Mouse (Mus musculus): Measurements from ENCODE around the gene Nsf. TPM values are rescaled to one million over a fixed set of nuclear protein-coding genes. Genes with fewer than 3 reads are reported as not detected.

Nsf gene
- polyA plus RNA-seq, 1 experiment: 0.27 TPM

DNA sequence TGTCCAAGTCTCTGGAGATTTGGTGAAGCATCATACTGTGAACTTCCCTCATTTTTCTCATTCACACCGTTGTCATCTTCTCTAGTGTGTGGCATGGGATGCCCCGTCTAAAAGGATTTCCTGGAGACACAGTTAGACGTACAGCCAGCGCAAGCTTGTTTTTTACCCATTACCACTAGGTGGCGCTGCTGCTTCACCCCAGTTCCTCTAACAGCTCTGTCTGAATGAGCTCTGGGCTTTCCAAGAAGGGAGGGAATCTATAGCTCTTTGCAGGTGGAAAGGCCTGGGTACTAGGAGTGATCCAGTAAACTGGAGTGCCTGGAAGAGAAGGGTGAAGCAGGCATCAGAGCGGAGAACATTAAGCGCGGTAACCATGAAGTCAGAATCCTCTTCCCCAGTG, 33.6 kb upstream of the Nsf start:
- Histone ChIP-seq H3K9me3 (ENCODE audit: control insufficient read depth, low read length) (no peaks in the 10 kb centered on the region), H3K27me3 (ENCODE audit: control insufficient read depth) (no peaks in the 10 kb centered on the region), H3K36me3 (ENCODE audit: control insufficient read depth) (peaks cover 39% of the 10 kb centered on the region), H3K4me1 (ENCODE audit: control insufficient read depth) (no peaks in the 10 kb centered on the region), H3K4me3 (replicated peaks) (no peak overlapping the region)
- no peak for TF ChIP-seq TAL1 (IDR thresholded peaks at IDR 0.05; ENCODE audit: low read length)
- no peak for TF ChIP-seq GATA1 (IDR thresholded peaks at IDR 0.05; ENCODE audit: low read length)

DNA sequence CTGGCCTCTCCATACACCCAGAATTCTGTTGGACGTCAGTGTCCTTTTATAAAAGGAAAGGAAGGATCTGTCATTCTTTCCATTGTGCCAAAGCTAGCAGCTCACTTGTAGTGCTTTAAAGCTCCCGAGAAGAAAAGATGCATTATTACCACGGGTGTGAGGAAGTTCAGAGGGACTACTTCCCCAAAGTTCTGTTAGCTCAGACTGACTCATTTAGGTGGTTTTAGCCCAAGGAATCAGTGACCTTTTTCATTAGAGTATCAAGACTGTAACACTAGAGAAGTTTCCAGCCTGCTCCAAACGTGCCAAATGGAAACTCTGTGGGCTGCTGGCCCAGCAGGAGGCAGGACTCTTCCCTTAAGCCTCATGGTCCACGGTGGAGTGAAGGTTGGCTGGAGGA, 30.2 kb upstream of the Nsf start:
- TF ChIP-seq TAL1 (IDR thresholded peaks at IDR 0.05; ENCODE audit: low read length) (no peak), GATA1 (IDR thresholded peaks at IDR 0.05; ENCODE audit: low read length) (no peak)
- no peaks in the 10 kb centered on the region for H3K9me3 ChIP-seq (ENCODE audit: control insufficient read depth, low read length)
- no peaks in the 10 kb centered on the region for H3K4me1 ChIP-seq (ENCODE audit: control insufficient read depth)
- H3K36me3 ChIP-seq (ENCODE audit: control insufficient read depth): peaks cover 73% of the 10 kb centered on the region
- no peak overlapping the region for H3K4me3 ChIP-seq (replicated peaks)
- no peaks in the 10 kb centered on the region for H3K27me3 ChIP-seq (ENCODE audit: control insufficient read depth)

DNA sequence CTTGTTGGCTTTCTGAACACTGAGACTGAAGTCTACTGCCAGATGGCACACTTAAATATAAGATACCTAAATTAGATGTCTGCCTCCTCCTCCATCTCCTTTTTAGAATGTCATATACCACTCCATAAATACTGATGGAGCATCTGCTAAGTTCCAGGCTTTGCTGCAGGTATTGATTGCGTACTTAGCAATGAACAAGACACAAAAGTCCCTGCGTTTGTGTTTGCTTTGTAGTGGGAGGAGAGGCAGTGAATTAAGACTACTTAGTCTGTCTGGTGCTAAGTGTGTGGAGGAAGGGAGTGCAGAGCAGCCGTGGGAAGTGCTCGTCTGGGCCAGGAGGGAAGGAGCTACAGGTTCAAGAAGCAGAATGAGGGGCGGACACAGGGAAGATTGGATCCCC, 28.0 kb upstream of the Nsf start:
- H3K27me3 ChIP-seq (ENCODE audit: control insufficient read depth): no peaks in the 10 kb centered on the region
- H3K36me3 ChIP-seq (ENCODE audit: control insufficient read depth): peaks cover 85% of the 10 kb centered on the region
- H3K4me3 ChIP-seq (replicated peaks): no peak overlapping the region
- H3K4me1 ChIP-seq (ENCODE audit: control insufficient read depth): no peaks in the 10 kb centered on the region
- no peaks in the 10 kb centered on the region for H3K9me3 ChIP-seq (ENCODE audit: control insufficient read depth, low read length)
- TF ChIP-seq TAL1 (IDR thresholded peaks at IDR 0.05; ENCODE audit: low read length) (no peak), GATA1 (IDR thresholded peaks at IDR 0.05; ENCODE audit: low read length) (no peak)

DNA sequence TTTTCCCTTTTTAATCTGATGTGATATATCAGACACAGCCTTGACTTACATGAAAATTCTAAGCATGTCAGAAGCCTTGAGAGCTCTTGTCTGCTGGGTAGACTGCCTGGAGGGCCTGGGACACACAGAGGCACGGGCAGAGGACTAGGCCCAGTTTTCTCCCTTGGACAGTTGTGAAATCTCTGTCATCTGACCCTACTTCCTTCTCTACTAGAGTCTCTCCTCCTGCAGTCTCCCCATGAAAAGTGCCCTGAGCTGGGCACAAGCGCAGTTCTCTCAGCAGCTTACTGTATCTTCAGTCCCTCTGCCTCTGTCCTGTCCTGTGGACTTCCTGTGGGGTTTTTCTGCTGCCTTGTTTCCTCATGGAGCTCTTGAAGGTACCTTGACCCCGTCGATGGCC, 25.5 kb upstream of the Nsf start:
- Histone ChIP-seq H3K27me3 (ENCODE audit: control insufficient read depth) (no peaks in the 10 kb centered on the region), H3K4me3 (replicated peaks) (no peak overlapping the region), H3K36me3 (ENCODE audit: control insufficient read depth) (peaks cover 87% of the 10 kb centered on the region), H3K9me3 (ENCODE audit: control insufficient read depth, low read length) (no peaks in the 10 kb centered on the region), H3K4me1 (ENCODE audit: control insufficient read depth) (no peaks in the 10 kb centered on the region)
- TF ChIP-seq GATA1 (IDR thresholded peaks at IDR 0.05; ENCODE audit: low read length) (no peak), TAL1 (IDR thresholded peaks at IDR 0.05; ENCODE audit: low read length) (no peak)

DNA sequence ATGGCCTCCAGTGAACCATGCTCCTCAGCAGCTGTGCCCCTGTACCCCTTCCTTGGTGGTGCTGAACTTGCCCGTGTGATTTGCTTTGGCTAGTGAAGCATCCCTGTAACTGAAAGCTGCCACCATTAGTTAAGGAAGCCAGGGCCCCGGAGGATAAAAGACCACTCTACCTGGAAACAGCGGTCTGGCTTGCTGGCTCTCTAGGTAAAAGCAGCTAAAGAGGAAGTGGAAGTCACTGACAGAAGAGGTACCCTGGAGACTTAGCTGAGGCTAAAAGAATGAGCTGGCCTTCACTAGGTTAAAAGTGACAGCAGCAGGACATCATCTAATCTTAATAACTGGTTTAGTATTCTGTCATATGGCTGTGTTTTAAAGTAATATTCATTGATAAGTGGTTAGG, 17.0 kb upstream of the Nsf start:
- no peaks in the 10 kb centered on the region for H3K27me3 ChIP-seq (ENCODE audit: control insufficient read depth)
- peaks cover 72% of the 10 kb centered on the region for H3K36me3 ChIP-seq (ENCODE audit: control insufficient read depth)
- peaks cover 19% of the 10 kb centered on the region for H3K4me1 ChIP-seq (ENCODE audit: control insufficient read depth)
- TF ChIP-seq TAL1 (IDR thresholded peaks at IDR 0.05; ENCODE audit: low read length): no peak
- no peak for TF ChIP-seq GATA1 (IDR thresholded peaks at IDR 0.05; ENCODE audit: low read length)
- no peak overlapping the region for H3K4me3 ChIP-seq (replicated peaks)
- H3K9me3 ChIP-seq (ENCODE audit: control insufficient read depth, low read length): no peaks in the 10 kb centered on the region

DNA sequence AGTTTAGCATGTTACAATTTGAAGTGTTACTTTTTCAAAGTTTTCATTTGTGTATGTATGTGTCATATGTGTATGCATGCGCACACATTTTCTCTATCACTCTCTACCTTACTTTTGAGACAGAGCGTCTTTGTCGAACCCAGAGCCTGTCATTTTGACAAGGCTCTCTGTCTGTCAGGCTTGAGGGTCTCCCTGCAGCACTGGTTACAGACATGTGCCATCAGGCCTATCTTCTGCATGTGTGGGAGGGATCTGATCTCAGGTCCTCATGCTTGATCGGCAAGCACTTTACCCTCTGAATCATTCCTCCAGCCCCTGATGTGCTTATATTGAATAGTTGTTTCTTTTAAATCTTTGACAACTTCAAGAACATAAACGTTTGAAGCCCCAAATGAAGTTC, 15.4 kb upstream of the Nsf start:
- no peak for TF ChIP-seq TAL1 (IDR thresholded peaks at IDR 0.05; ENCODE audit: low read length)
- no peak for TF ChIP-seq GATA1 (IDR thresholded peaks at IDR 0.05; ENCODE audit: low read length)
- no peaks in the 10 kb centered on the region for H3K27me3 ChIP-seq (ENCODE audit: control insufficient read depth)
- H3K4me3 ChIP-seq (replicated peaks): no peak overlapping the region
- peaks cover 57% of the 10 kb centered on the region for H3K36me3 ChIP-seq (ENCODE audit: control insufficient read depth)
- H3K9me3 ChIP-seq (ENCODE audit: control insufficient read depth, low read length): no peaks in the 10 kb centered on the region
- H3K4me1 ChIP-seq (ENCODE audit: control insufficient read depth): peaks cover 26% of the 10 kb centered on the region

DNA sequence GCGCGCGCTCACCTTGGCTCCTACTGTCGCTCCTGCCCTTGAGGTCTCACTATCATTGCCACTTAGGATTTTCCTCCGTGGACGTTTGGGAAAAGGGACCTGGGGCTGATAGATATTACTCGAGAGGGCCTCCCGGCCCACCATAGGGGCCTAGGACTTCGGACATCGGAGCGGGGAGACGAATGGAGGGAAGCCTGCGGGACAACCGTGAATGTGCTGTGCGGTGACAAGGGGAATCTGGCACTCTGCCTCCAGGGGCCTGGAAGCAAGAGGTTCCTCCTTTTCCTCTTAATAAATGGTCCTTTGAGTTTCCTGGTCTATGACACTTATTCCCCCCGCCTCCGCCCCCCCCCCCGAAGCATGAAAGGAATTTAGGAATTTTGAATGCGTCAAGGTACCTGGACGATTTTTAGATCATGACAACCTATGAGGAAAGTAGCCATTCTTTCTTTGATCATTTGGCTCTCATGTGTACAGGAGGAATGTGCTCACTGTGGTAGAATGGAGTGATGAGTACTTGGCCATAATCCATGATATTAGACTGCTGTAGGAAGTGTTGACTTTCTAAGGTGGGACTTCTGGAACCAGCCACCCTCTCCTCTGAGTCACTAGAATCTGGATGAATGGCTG, 13.4 kb upstream of the Nsf start:
- Histone ChIP-seq H3K4me3 (replicated peaks) (peak overlapping the region; percentile 95), H3K4me1 (ENCODE audit: control insufficient read depth) (peaks cover 26% of the 10 kb centered on the region), H3K9me3 (ENCODE audit: control insufficient read depth, low read length) (no peaks in the 10 kb centered on the region), H3K36me3 (ENCODE audit: control insufficient read depth) (peaks cover 36% of the 10 kb centered on the region), H3K27me3 (ENCODE audit: control insufficient read depth) (peaks cover under 1% of the 10 kb centered on the region; the same call in 1 of the 2 replicates)
- TF ChIP-seq TAL1 (IDR thresholded peaks at IDR 0.05; ENCODE audit: low read length) (no peak), GATA1 (IDR thresholded peaks at IDR 0.05; ENCODE audit: low read length) (no peak)

DNA sequence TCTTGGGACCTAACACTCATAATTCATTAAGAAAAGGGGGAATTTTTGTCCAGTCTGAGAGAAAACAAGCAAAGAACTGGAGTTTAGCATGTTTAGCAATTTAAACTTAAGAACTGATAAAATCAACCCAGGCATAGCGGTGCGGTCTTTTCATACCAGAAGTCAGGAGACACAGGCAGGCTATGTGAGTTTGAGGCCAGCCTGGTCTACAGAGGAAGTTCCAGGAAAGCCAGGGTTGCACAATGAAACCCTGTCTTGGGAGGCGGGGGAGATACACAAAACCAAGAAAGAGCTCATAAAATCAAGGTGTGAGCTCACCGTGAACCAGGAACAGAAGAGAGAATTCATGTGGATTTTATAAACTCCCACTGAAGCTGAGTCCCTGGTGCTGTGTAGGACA, 3.0 kb upstream of the Nsf start:
- H3K9me3 ChIP-seq (ENCODE audit: control insufficient read depth, low read length): 0 out of 2 replicates have a peak, but pooled peaks cover under 1% of the 10 kb centered on the region
- H3K36me3 ChIP-seq (ENCODE audit: control insufficient read depth): no peaks in the 10 kb centered on the region
- H3K27me3 ChIP-seq (ENCODE audit: control insufficient read depth): peaks cover 18% of the 10 kb centered on the region
- no peak overlapping the region for H3K4me3 ChIP-seq (replicated peaks)
- H3K4me1 ChIP-seq (ENCODE audit: control insufficient read depth): peaks cover 23% of the 10 kb centered on the region
- TF ChIP-seq TAL1 (IDR thresholded peaks at IDR 0.05; ENCODE audit: low read length): no peak
- TF ChIP-seq GATA1 (IDR thresholded peaks at IDR 0.05; ENCODE audit: low read length): no peak

DNA sequence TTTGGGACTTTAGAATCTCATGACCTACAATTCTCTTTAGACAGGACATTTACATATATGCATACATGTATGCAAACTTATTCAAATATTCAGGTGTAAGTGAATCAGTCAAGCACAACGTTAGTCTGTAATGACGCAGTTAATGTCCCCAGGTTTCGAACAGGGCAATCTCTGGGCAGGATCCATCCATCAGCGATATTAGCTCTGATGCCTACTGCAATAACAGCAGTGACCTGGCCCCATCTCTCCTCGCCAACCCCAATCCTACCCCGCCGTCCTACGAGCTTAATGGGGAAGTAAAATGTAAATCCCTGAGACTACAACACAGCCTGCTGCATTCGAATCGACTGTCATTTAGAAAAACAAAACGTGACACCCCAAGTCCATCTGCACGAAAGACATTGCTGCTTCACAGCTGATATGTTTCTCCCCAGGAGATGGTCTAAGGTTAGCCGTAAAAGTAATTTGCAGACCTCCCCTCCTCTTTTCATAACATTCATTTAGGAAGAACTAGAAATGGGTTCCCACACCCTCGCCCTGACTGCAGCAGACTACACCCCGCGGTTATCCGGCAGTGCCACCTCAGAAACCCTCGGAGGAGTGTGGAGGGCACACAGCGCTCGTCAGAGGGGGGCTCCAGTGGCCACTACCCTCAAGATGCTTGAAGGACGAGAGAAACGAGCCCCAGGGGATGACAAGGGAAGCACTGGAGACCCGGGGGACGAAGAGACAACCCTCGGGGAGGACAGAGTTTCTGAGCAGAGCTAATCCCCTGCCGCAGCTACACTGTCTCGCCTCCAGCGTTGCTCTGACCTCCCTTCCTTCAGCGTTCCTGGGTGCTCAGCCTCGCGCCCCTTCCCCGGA, 592 bp downstream of the Nsf start:
- peak overlapping the region; percentile 99 for H3K4me3 ChIP-seq (replicated peaks)
- H3K27me3 ChIP-seq (ENCODE audit: control insufficient read depth): peaks cover 2% of the 10 kb centered on the region; the same call in 1 of the 2 replicates
- H3K36me3 ChIP-seq (ENCODE audit: control insufficient read depth): peaks cover 8% of the 10 kb centered on the region
- H3K9me3 ChIP-seq (ENCODE audit: control insufficient read depth, low read length): no peaks in the 10 kb centered on the region
- TF ChIP-seq TAL1 (IDR thresholded peaks at IDR 0.05; ENCODE audit: low read length): no peak
- TF ChIP-seq GATA1 (IDR thresholded peaks at IDR 0.05; ENCODE audit: low read length): no peak
- H3K4me1 ChIP-seq (ENCODE audit: control insufficient read depth): peaks cover 44% of the 10 kb centered on the region

Data from erythroblast, embryonic 14.5 days (primary cell).